Mouse (Mus musculus): ENCODE data around the gene Shbg. TPM values are rescaled to one million over a fixed set of nuclear protein-coding genes. Genes with fewer than 3 reads are reported as not detected.

The Shbg gene
- polyA plus RNA-seq, 1 experiment from 2014 or later = not detected

- 95% methylated on average over 2 of the region's 2 CpGs for WGBS
- Histone ChIP-seq H3K36me3 (ENCODE audit: control insufficient read depth, insufficient read depth, low read length) (no peaks in the 10 kb centered on the region), H3K27ac (ENCODE audit: low read depth, low read length) (no peak overlapping the region), H3K27me3 (ENCODE audit: control insufficient read depth, insufficient read depth, low read length) (peaks cover 7% of the 10 kb centered on the region; the same call in 1 of the 2 replicates), H3K4me3 (ENCODE audit: low read length) (no peak overlapping the region), H3K9ac (ENCODE audit: low read depth, low read length) (no peak overlapping the region), H3K9me3 (ENCODE audit: control insufficient read depth, low read length) (no peaks in the 10 kb centered on the region), H3K4me1 (ENCODE audit: control insufficient read depth, insufficient read depth, low read length) (peaks cover 19% of the 10 kb centered on the region), H3K4me2 (replicated peaks; ENCODE audit: low read depth, low read length) (no peak overlapping the region)
- no peak for ATAC-seq (ENCODE audit: low FRiP score, low TSS enrichment)
These were observed 10.9 kb downstream of the Shbg start for GRCm38 (mm10) chr11:69606832-69607231.

- Histone ChIP-seq H3K4me3 (ENCODE audit: low read length) (peak overlapping the region; percentile 62; the same call in 1 of the 2 replicates), H3K4me1 (ENCODE audit: control insufficient read depth, insufficient read depth, low read length) (peaks cover 19% of the 10 kb centered on the region), H3K9me3 (ENCODE audit: control insufficient read depth, low read length) (no peaks in the 10 kb centered on the region), H3K36me3 (ENCODE audit: control insufficient read depth, insufficient read depth, low read length) (no peaks in the 10 kb centered on the region), H3K9ac (ENCODE audit: low read depth, low read length) (peak overlapping the region; percentile 24; the same call in 1 of the 2 replicates), H3K27me3 (ENCODE audit: control insufficient read depth, insufficient read depth, low read length) (peaks cover 7% of the 10 kb centered on the region; the same call in 1 of the 2 replicates), H3K27ac (ENCODE audit: low read depth, low read length) (no peak overlapping the region), H3K4me2 (replicated peaks; ENCODE audit: low read depth, low read length) (peak overlapping the region; percentile 99)
- WGBS = 59% methylated on average over 2 of the region's 2 CpGs
- ATAC-seq (ENCODE audit: low FRiP score, low TSS enrichment) = no peak
These were observed 11.3 kb downstream of the Shbg start for GRCm38 (mm10) chr11:69606491-69606795.

GRCm38 (mm10) chr11:69605726-69606490 lies 11.8 kb downstream of the Shbg start, which contains the start of gene Atp1b2:
Gene Atp1b2 (minus strand): TSS chr11:69605942.
- Histone ChIP-seq H3K27ac (ENCODE audit: low read depth, low read length) (0 out of 2 replicates have a peak within 1 kb of the TSS, but pooled peaks have one; percentile 4), H3K4me2 (replicated peaks; ENCODE audit: low read depth, low read length) (peak within 1 kb of the TSS; percentile 99), H3K36me3 (ENCODE audit: control insufficient read depth, insufficient read depth, low read length) (no peaks in the 10 kb centered on the region), H3K9ac (ENCODE audit: low read depth, low read length) (peak within 1 kb of the TSS; percentile 63), H3K4me1 (ENCODE audit: control insufficient read depth, insufficient read depth, low read length) (peaks cover 20% of the 10 kb centered on the region), H3K27me3 (ENCODE audit: control insufficient read depth, insufficient read depth, low read length) (peaks cover 7% of the 10 kb centered on the region; the same call in 1 of the 2 replicates), H3K9me3 (ENCODE audit: control insufficient read depth, low read length) (no peaks in the 10 kb centered on the region), H3K4me3 (ENCODE audit: low read length) (peak within 1 kb of the TSS; percentile 62)
- peak; percentile 91 for ATAC-seq (ENCODE audit: low FRiP score, low TSS enrichment)
- WGBS = 3% methylated on average over 32 of the region's 32 CpGs

GRCm38 (mm10) chr11:69604795-69605664 lies 12.7 kb downstream of the Shbg start:
- Histone ChIP-seq H3K27ac (ENCODE audit: low read depth, low read length) (0 out of 2 replicates have a peak overlapping the region, but pooled peaks have one; percentile 4), H3K9me3 (ENCODE audit: control insufficient read depth, low read length) (no peaks in the 10 kb centered on the region), H3K27me3 (ENCODE audit: control insufficient read depth, insufficient read depth, low read length) (peaks cover 7% of the 10 kb centered on the region; the same call in 1 of the 2 replicates), H3K36me3 (ENCODE audit: control insufficient read depth, insufficient read depth, low read length) (no peaks in the 10 kb centered on the region), H3K4me3 (ENCODE audit: low read length) (peak overlapping the region; percentile 62), H3K4me1 (ENCODE audit: control insufficient read depth, insufficient read depth, low read length) (peaks cover 29% of the 10 kb centered on the region), H3K4me2 (replicated peaks; ENCODE audit: low read depth, low read length) (peak overlapping the region; percentile 99), H3K9ac (ENCODE audit: low read depth, low read length) (peak overlapping the region; percentile 63)
- 0 out of 2 replicates have a peak, but pooled peaks have one; percentile 25 for ATAC-seq (ENCODE audit: low FRiP score, low TSS enrichment)
- 0% methylated on average over 58 of the region's 73 CpGs for WGBS

GRCm38 (mm10) chr11:69604347-69604746 lies 13.4 kb downstream of the Shbg start:
- H3K9ac ChIP-seq (ENCODE audit: low read depth, low read length) = 0 out of 2 replicates have a peak overlapping the region, but pooled peaks have one; percentile 63
- H3K9me3 ChIP-seq (ENCODE audit: control insufficient read depth, low read length) = no peaks in the 10 kb centered on the region
- no peak for ATAC-seq (ENCODE audit: low FRiP score, low TSS enrichment)
- peaks cover 7% of the 10 kb centered on the region; the same call in 1 of the 2 replicates for H3K27me3 ChIP-seq (ENCODE audit: control insufficient read depth, insufficient read depth, low read length)
- H3K4me1 ChIP-seq (ENCODE audit: control insufficient read depth, insufficient read depth, low read length) = peaks cover 34% of the 10 kb centered on the region
- peak overlapping the region; percentile 62 for H3K4me3 ChIP-seq (ENCODE audit: low read length)
- 60% methylated on average over 3 of the region's 3 CpGs for WGBS
- no peaks in the 10 kb centered on the region for H3K36me3 ChIP-seq (ENCODE audit: control insufficient read depth, insufficient read depth, low read length)
- H3K27ac ChIP-seq (ENCODE audit: low read depth, low read length) = no peak overlapping the region
- H3K4me2 ChIP-seq (replicated peaks; ENCODE audit: low read depth, low read length) = peak overlapping the region; percentile 99

- no peak overlapping the region for H3K4me2 ChIP-seq (replicated peaks; ENCODE audit: low read depth, low read length)
- 69% methylated on average over 8 of the region's 8 CpGs for WGBS
- no peak overlapping the region for H3K9ac ChIP-seq (ENCODE audit: low read depth, low read length)
- H3K9me3 ChIP-seq (ENCODE audit: control insufficient read depth, low read length) = no peaks in the 10 kb centered on the region
- no peak overlapping the region for H3K27ac ChIP-seq (ENCODE audit: low read depth, low read length)
- H3K4me1 ChIP-seq (ENCODE audit: control insufficient read depth, insufficient read depth, low read length) = peaks cover 34% of the 10 kb centered on the region
- H3K27me3 ChIP-seq (ENCODE audit: control insufficient read depth, insufficient read depth, low read length) = peaks cover 7% of the 10 kb centered on the region; the same call in 1 of the 2 replicates
- no peak for ATAC-seq (ENCODE audit: low FRiP score, low TSS enrichment)
- no peaks in the 10 kb centered on the region for H3K36me3 ChIP-seq (ENCODE audit: control insufficient read depth, insufficient read depth, low read length)
- no peak overlapping the region for H3K4me3 ChIP-seq (ENCODE audit: low read length)
These were observed 14.2 kb downstream of the Shbg start for GRCm38 (mm10) chr11:69603516-69603915.

- Histone ChIP-seq H3K4me3 (ENCODE audit: low read length) (no peak overlapping the region), H3K27ac (ENCODE audit: low read depth, low read length) (no peak overlapping the region), H3K4me2 (replicated peaks; ENCODE audit: low read depth, low read length) (no peak overlapping the region), H3K36me3 (ENCODE audit: control insufficient read depth, insufficient read depth, low read length) (no peaks in the 10 kb centered on the region), H3K27me3 (ENCODE audit: control insufficient read depth, insufficient read depth, low read length) (peaks cover 7% of the 10 kb centered on the region; the same call in 1 of the 2 replicates), H3K9ac (ENCODE audit: low read depth, low read length) (no peak overlapping the region), H3K4me1 (ENCODE audit: control insufficient read depth, insufficient read depth, low read length) (peaks cover 34% of the 10 kb centered on the region), H3K9me3 (ENCODE audit: control insufficient read depth, low read length) (no peaks in the 10 kb centered on the region)
- WGBS = 79% methylated on average over 3 of the region's 3 CpGs
- ATAC-seq (ENCODE audit: low FRiP score, low TSS enrichment) = no peak
These were observed 15.9 kb downstream of the Shbg start for GRCm38 (mm10) chr11:69601768-69602167.

GRCm38 (mm10) chr11:69600098-69600497 lies 17.6 kb downstream of the Shbg start:
- H3K9ac ChIP-seq (ENCODE audit: low read depth, low read length) = no peak overlapping the region
- H3K36me3 ChIP-seq (ENCODE audit: control insufficient read depth, insufficient read depth, low read length) = no peaks in the 10 kb centered on the region
- H3K9me3 ChIP-seq (ENCODE audit: control insufficient read depth, low read length) = no peaks in the 10 kb centered on the region
- H3K4me2 ChIP-seq (replicated peaks; ENCODE audit: low read depth, low read length) = peak overlapping the region; percentile 19; the same call in 1 of the 2 replicates
- peak overlapping the region; percentile 87 for H3K27ac ChIP-seq (ENCODE audit: low read depth, low read length)
- peaks cover 28% of the 10 kb centered on the region for H3K4me1 ChIP-seq (ENCODE audit: control insufficient read depth, insufficient read depth, low read length)
- ATAC-seq (ENCODE audit: low FRiP score, low TSS enrichment) = peak; percentile 51; the same call in 1 of the 2 replicates
- H3K4me3 ChIP-seq (ENCODE audit: low read length) = no peak overlapping the region
- H3K27me3 ChIP-seq (ENCODE audit: control insufficient read depth, insufficient read depth, low read length) = peaks cover 7% of the 10 kb centered on the region; the same call in 1 of the 2 replicates
- WGBS = 16% methylated on average over 6 of the region's 6 CpGs
